Mouse (Mus musculus) adrenal gland, adult 8-10 months (tissue): ENCODE results near the gene Thsd4. TPM values are rescaled to one million over a fixed set of nuclear protein-coding genes. Genes with fewer than 3 reads are reported as not detected.
A peak's percentile ranks its signal among the peaks of the same experiment; 100 is the strongest.

ENCODE experiments used
- DNase-seq: peaks from one replicate; pipeline ENCODE4 v3.0.0; 2022
- total RNA-seq, 4 experiments: library from RNA; stranded (reverse); gene quantifications; 2 replicates each; pipeline ENCODE4 v1.2.4; 2022

Thsd4 gene
- total RNA-seq, 4 experiments from 2014 or later = 4.2 to 8.1 (median 6.3) TPM

DNA sequence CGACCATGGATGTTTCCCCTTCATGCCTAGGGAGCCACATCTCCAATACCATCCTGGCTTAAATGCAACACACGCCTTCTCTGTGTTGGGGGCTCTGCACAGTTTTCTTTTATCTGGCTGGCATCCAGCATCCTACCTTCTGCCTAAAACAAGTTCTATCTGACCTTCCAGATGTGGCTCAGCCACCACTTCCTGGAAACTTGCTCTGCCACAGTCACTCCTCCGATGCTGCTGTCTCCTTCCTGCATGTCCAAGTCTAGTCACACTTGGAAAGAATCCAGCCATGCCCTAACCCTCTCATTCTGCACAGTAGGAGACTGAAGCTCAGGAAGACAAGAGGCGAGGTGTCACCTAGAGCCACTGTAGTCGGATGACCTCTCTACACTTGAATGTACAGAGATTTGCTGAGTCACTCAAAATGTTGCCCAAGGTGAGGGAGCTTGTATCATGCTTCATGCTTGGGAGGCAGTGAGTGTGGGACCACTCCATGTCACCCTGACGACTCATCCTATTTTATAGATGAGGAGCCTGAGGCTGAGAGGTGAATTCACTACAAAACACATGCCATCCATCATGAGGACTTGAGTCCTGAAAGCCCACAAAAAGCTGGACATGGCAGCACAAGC, 259.2 kb downstream of the Thsd4 start:
- DNase-seq = no peak

DNA sequence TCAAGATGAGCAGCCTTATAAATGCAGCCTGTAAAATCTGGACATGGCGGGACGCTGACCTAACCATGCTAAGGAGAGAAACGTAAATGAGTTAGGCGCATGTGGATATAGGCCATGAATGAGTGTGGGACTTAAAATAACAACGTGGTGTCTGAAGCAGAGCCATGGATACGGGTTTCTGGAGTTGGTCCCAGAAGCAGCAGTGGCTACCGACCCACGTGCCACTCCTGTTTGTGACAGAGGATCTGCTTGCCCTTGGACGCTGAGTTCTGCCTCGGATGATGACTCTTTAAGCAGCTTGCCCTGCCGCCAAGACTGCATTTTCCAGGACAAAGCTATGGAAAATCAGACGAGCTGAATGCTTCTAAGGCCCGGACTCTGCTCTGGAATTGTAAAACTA, 262.2 kb downstream of the Thsd4 start:
- no peak for DNase-seq

DNA sequence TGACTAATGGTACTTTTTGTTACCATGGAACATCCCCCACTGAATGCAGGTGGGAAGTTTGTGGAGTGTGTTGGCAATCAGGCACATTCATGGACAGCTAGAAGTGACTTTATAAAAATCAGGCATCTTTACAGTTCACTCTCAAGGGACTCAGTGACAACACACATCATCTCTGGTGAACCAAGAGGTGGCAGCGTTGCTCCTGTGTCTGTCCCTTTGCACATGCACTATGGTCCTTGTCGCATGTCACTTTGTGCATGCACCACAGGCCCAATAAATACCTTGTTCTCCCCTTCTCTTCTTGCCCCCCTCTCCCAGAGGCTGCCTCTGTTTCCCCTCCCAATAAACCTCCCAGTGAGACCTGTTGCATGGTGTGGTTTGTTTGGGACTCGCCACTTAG, 270.1 kb downstream of the Thsd4 start:
- no peak for DNase-seq

DNA sequence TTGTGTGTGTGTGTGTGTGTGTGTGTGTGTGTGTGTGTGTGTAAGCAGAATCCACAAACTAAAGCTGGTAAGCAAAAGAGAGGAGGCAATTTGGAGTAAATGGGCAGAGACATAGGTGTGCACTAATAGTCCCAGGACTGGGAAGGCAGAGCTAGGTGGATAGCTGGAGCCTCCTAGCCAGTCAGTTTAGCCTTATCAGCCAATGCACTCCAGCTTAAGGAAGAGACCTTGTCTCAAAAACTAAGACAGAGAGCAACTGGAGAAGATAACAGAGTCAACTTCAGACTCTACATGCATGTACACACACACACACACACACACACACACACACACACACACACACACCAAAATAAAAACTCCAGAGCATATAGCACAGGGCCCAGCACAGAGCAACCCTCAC, 271.4 kb downstream of the Thsd4 start:
- DNase-seq = no peak

DNA sequence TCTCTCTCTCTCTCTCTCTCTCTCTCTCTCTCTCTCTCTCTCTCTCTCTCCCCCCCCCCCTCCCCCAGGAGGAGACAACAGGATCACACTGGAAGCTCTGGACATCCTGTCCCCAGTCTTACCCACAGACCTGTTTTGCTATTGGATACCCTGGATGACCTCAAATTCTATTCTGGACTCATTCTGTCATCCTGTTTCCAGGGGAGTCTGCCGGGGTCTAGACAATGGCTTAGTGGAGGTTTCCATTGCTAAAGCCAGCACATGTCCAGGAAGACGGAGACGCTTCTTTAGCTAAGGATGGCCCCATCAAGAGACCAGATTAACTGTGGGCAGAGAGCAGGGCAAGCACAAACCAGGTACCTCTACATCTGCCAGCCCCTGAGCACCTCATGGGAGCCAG, 273.8 kb downstream of the Thsd4 start:
- DNase-seq = no peak

DNA sequence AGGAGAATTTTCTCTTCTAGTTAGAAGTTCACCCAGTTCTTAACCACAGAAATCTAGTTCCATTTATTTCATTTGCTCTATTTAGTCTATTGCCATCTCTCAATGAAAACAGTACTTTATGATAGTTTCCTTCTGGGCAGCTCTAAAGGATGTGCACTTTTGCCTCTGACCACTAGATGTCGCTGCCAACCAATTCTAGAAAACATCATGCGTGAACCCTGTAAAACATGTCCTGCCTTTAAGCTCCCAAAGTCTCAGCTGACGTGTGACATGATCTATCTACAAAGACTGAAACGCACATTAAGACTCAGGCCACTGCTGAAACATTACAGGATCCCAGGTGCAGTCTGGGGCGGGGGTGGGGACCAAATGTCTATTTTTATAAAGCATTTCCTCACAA, 276.9 kb downstream of the Thsd4 start:
- peak; percentile 26 for DNase-seq

DNA sequence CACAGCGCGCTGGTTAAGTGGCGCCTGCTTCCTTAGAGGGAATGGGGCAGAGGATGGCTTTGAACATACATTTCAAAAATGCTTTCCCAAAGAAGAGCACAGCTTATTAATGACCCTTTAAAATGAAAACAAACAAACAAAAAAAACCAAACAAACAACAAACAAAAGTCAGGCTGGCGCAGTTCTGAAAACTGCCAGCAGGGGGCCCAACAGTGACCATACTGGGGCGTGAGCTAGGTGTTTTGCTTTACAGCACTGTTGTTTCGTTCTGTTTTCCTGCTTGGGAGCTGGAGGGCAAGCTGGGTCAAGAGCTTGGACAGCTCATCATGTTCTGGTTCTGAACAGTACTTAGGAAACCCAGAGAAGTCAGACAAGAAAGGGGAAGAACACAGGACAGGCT, 278.3 kb downstream of the Thsd4 start:
- DNase-seq = no peak

DNA sequence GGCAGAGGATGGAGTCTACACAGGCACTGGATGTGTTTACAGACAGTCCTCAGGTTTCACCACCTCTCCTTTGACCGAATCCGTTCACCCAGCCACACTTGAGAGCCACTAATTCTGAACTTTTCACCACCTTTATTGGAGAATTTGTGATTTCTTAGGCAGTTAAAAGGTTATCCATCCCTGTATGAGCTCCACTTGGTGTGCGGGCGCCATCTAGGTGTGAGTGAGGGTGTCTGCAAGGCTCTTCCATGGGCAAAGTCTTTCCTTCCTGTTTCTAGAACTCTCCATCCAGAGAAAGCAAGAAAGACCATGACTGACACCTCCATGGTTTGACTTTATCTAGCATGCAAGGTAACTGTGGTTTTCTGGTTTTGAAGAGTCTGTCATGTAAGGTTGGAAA, 284.2 kb downstream of the Thsd4 start:
- no peak for DNase-seq

DNA sequence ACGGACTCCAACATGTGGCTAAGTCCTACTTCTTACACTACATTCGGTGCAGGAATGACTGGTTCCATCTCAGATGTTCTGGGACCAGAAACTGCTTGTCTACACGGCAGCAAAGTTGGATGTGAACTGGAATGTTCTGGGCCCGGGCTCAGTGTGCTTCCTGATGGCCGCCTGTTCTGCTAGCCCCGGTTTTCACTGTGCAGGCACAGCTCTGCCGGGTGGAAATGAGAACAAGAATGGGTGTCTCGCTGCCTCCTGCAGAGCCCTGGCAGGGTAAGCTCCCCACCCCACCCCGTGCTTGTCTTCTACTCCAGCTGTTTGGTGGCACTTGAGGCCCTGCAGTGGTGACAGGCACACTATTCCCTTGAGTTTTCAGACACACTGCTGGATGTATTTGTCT, 285.7 kb downstream of the Thsd4 start:
- DNase-seq = no peak

DNA sequence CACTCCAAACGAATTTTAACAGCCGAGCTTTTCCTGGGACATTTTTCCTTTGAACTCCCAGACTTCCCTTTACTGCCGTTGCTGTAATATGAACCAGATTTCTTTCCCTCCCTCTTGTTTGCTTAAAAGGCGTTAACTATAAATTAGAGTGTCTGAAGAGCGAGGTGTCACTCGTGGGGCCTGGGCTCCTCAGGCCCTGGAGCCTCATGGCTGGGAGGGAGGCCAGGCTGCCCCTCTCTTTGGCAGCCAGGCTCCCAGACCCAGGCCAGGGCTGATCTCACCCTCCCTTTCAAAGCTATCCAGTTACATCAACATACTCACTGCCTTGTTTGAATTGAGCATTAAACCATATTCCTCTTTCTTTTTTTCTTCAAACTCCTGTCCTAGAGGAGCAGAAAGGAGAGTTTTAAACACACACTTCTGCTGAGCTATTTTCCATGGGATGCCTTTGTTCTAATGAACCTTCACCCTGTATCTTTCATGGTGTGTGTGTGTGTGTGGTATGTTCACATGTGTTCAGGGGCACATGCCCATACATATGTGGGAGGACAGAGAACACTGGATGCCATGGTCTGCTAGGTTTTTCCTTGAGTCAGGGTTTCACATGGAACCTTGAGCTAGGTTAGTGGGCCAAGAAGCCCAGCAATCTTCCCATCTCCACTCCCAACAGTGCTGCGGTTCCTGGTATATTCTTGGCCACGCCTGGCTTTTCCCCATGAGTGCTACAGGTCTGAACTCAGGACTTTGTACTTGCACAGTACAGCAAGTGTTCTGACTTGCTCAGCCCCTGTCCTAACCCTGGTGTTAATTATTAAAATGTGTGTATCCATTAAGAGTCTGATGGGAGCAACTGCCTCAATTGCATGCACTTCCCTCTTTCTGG, 287.4 kb downstream of the Thsd4 start:
- DNase-seq = no peak

DNA sequence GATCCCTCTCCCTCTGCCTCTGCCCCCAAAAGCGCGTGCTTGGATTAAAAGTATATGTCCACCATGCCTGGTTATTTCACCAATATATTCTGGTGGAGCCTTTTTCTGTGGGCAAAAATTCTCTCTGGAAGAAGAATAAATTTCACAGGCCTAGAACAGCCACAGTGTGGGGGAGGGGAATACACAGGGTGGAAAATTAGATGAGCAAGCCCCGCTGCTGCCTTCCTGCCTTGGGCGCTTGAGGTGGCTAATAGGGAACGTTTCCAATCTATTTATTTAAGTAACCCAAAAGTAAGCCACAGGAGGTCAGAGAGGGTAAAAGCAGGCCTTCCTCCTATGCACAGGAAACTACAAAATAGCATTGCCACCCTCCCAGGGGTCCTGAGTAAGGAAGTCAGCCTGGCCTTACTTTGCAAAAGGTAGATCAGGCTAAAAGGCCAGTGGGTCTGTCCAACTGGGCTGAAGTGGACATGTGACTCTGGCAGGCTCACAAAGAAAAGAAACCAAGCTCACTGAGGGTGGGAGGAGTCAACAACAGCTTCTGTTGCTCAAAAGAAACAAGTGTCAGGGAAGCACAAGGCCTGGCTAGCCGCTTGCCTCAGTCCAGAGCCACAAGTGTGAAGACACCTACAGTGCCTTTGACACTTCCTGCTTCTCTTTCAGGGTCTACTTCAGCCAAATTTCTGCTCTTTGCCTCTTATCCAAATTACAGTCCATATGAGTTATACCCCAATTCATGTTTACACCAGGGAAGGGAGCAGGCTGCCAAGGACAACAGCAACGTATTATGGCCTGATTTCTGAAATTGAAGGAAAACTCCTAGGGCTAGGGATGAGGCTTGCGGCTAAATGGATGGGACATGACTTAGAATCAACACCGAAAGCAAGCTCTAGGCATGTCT, 289.6 kb downstream of the Thsd4 start:
- no peak for DNase-seq

DNA sequence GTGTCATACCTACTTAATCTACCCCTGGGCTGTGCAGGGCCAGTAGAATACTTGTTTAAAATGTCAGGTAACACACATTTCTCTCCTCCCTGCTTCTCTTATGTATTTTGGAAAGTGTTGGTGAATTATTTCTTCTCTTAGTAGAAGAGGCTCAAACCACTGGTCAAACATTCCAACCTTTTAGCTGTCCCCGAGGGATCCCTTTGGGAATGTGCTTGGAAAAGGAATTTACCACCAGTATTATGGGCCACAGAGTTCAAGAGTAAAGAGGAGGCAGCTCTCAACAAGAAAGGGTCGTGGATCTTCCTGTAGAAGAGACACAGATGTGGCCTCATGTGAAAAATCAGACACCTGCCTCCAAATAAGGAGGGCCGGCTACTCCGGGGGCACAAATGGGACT, 292.4 kb downstream of the Thsd4 start:
- DNase-seq = no peak

DNA sequence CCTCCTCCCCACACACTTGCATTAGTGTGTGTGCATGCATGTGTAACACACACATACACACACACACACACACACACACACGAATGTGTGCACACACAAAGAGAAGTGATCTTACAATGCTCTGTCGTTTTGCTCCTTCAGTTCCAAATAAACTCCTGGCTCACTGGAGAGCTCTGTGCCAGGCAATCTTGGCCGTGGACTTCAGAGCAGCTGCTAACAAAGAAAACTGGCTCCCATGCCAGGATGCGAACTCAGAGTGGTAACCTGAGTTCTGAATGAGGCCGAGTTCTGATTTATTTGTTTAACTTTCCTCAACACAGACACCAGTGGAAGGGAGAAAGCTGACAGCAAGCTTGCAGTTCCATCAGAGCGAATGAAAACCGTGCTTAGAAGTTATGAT, 294.1 kb downstream of the Thsd4 start:
- no peak for DNase-seq

DNA sequence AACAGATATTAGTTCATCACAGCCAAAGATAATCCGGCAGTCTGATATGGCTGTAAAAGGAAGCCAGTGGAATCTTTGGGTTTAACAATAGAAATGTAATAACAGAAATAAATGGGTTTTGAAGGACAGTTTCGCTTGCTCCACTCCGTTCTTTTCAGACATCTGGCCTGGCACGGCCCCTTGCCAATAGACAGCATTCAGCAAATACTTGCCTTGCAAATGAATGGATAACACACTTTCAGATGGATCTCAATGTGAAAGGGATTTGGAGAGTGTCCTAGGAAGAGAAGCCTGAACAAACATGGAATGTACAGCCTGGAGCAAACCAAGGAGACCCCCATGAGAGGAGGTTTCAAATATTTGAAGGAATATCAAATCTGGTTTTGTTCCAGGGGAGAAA, 295.2 kb downstream of the Thsd4 start:
- DNase-seq = no peak

DNA sequence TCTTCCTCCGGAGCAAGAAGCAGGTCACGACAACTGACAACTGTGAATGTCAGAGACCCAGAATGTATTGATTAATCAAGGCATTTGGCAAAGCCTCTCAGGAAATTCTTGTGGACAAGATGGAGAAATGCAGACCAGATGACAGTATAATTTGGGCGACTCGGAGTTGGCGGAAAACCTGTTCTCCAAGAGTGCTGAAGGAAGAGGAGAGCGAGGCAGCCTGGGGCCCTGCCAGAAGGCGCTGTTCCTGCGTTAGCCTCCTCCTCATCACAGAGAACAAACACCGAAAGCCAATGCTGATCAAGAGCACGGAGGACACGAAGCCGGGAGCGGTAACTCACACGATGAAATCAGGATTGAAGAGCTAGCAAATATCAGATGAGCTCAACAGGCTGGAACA, 295.7 kb downstream of the Thsd4 start:
- no peak for DNase-seq

DNA sequence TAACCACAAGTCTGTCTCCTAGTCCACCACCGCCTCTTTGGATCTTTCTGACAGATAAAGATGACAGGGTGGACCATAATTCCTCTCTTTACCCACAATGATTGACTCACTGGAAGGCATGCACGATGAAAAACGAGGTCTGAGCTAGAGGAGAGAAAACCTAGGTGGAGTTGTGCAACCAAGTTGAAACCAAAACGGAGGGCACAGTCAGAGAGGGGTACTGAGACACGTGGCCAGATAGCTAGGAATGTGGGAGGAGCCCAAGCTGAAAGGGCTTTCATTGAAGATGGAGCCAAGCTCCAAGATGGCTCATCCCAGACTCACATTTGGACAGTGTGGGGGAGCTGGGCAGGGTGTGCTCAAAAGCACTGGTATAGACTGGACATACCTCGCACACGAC, 296.4 kb downstream of the Thsd4 start:
- DNase-seq = no peak

DNA sequence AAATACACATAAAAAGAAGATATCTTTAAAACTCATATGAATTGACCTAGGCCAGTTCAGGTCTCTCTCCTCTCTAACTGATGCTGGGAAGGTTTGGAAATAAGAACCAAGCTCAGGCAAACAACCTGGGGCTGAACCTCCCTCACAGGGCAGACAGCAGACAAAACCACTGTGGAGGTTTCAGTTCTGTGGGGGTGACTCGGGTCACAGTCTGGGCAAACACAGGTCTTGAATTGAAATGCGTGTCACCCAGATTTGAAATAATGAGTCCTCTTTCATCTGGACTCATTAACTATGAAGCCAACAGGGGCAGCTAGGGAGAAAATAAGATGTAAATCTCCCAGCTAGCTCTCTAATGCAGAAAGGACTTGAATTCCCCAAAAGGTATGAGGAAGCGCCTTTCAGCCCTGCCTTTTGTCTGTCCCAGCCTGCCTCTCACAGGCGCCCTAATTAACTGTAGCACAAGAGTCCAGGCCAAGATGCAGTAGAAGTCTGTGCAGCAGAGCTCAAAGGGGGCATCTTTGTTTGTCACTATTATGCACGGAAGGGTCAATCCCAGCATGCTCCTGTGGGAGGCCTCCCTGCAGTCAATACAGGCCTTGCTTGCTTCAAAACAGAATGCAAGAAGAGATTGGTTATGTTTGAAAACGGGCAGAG, 297.7 kb downstream of the Thsd4 start:
- no peak for DNase-seq

DNA sequence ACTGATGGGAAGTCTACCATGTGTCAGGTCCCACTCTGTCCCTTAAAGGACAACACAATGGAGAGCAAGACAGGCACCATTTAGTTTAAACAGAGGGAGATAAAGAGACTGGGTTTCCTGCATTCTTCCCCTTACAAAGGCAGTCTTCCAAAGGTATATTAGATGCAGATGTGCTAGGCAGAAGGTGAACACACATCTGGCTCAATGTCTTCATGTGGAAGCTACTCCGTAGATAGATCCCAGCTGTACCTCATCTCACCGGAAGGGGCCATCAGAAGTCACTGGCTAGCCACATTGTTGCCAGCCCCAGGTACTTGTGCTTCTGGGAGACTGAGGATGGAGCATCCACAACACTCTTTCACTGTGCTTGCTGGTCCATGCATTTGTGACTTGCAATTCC, 301.4 kb downstream of the Thsd4 start:
- no peak for DNase-seq

DNA sequence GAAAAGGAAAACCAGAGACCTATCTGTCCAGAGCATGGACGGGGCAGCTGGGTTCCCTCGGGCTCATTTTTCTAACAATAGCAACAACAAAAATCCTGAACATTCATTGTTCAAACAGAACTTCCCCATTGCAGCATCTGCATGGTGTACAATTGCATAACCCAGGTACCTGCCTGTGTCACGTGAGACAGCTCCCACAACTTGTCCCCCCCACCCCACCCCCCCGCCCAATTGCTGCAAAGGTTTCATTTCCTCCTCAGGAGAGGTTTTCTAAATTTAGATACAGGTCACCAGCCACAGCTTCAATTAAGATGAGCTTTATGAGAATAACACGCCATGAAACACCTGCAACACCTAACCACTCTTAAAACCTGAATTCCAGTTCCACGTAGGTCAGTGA, 303.4 kb downstream of the Thsd4 start:
- no peak for DNase-seq

DNA sequence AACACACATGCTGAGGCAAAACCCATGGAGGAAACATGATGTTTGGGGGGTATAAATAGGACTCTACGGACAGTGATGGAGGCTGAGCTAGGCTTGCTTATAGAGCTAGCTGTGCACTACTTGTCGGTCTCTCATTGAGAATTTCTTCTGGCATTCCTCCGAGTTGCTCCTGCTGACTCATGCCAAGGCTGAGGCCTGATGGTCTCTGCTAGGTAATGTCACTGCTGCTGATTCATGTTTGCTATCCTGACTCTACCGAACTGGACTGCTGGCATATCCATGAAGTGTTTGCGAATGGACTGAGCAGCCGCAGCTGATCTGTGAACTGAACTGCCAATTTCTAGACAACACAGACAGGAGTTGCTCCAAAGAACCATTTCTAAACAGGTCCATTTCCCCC, 305.8 kb downstream of the Thsd4 start:
- peak; percentile 71 for DNase-seq

DNA sequence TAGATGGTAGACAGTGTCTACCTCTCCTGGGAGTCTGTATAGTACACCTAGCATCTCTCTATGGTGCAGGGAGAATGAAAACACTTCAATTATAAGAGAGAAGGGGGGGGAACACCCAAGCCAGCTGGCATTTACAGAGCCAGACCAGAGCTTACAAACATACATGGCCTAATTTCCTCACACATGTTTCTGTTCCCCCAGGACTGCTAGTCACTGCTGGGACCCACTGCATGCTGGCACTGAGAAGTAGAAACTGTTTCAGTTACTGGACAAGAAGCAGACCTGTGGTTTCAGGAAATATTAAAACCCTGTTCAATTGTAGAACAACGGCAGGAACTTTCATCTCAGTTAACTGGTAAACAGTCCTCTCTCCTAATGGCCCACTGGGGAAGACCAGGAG, 308.7 kb downstream of the Thsd4 start:
- DNase-seq = no peak

DNA sequence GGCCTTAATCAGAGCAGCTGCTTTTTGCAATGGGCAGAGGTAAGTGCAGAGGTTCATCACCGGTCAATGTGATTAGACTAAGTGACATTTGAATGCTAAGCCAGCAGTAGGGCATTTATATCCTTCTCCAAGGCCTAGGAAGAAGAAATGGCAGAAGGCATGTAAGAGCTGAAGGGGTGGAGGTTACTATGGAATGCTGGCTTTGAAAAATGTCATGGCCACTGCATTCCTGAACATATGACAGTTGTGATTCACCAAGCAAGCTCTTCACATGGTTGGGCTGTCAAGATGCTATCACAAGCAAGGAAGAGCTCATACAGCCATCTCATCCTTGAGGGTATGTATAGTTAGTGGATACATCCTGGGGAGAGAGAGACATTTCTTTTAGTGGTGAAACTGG, 313.0 kb downstream of the Thsd4 start:
- DNase-seq = no peak

DNA sequence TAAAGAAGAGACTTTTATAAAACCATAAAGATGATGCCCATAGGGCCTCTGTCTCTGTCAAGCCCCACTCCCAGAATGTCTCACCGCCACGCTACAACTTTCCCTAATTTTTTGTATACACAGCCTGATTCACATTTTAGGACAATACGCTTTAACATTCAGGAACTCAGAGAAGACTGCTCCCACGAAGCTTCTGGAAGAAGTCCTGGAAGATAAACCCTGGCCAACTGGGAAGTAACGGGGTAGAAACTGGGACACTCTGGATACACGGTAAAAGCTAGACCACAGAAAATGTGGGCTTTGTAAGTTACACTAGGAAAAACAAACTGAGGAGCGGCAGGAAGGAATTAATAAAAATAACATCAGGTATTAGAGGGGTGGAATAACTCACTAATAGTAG, 318.7 kb downstream of the Thsd4 start:
- no peak for DNase-seq
